In the genomic region with DNA sequence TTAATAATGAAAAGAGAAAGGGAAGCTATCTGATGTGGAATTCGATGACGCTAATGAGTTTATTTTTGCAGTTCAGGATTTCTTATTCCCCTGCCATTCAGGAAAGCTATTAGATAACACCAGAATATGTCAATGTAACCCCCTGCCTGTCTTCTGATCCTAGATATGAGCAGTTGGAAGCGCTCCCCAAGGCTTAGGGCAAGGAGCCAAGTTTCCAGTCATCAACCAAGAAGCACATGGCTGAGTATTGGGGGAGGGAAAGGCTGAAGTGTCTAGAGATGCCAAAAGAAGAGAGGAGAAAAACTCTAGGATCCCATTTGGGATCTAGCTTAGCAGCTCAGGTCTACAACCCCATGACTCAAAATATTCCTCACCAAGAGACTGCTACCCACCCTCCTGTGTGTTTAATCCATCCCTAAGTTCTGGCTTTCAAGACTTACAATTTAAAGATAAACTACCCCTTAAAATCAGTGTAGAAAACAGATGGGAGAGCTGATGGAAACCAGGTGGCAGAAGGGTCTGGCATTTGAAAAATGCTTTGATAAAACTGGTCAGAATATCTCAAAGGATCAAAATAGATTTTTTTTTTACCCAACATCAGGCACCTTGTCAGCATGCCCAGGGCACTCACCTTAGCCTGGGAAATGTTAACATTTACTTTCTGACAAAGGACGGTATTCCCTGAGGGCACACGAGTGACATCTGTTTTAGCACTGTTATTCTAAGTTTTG, we compare ENCODE assay signal across 9 mouse cellular contexts.
DNase-seq lines count a peak whose midpoint lies in the region; ATAC-seq and TF ChIP-seq lines count a peak whose summit lies in the region.
"Had no signal": no experiment of that assay in that cellular context is flagged by ENCODE, and none has a peak within 500 bp of the region (broad histone marks: within the 10 kb centered on the region; RNA-seq: fewer than 3 reads in every experiment).

No protein-coding gene starts in this region.

- H3K4me2 ChIP-seq in forebrain, embryonic 14.5 days (ENCODE audit: low read length) = no peak overlapping the region
- no peak overlapping the region for H3K4me2 ChIP-seq in forebrain, embryonic 12.5 days
- H3K4me2 ChIP-seq: midbrain, embryonic 12.5 days had no signal

- no peaks in the 10 kb centered on the region for H3K9me3 ChIP-seq in forebrain, embryonic 14.5 days (replicated peaks; ENCODE audit: control insufficient read depth, low read length)
- H3K9me3 ChIP-seq in forebrain, embryonic 12.5 days = no peaks in the 10 kb centered on the region
- H3K9me3 ChIP-seq: midbrain, embryonic 12.5 days had no signal

- H3K36me3 ChIP-seq in forebrain, embryonic 14.5 days (ENCODE audit: control insufficient read depth, insufficient read depth, low read length) = no peaks in the 10 kb centered on the region
- H3K36me3 ChIP-seq in forebrain, embryonic 12.5 days (replicated peaks) = no peaks in the 10 kb centered on the region
- H3K36me3 ChIP-seq: midbrain, embryonic 12.5 days had no signal

- 75% methylated on average over 5 of the region's 5 CpGs for WGBS in forebrain, embryonic 14.5 days
- WGBS in forebrain, embryonic 12.5 days = 88% methylated on average over 5 of the region's 5 CpGs

- no peak overlapping the region for H3K4me3 ChIP-seq in forebrain, embryonic 14.5 days (ENCODE audit: low read depth, low read length)
- H3K4me3 ChIP-seq in forebrain, embryonic 12.5 days (replicated peaks) = no peak overlapping the region
- H3K4me3 ChIP-seq in layer of hippocampus, adult 2 months = no peak overlapping the region
- H3K4me3 ChIP-seq: midbrain, embryonic 12.5 days had no signal

- ATAC-seq in forebrain, embryonic 14.5 days = peak; percentile 65; the same call in 1 of the 2 replicates
- no peak for ATAC-seq in forebrain, embryonic 12.5 days (ENCODE audit: low FRiP score)

- peak overlapping the region; percentile 66 for H3K27ac ChIP-seq in forebrain, embryonic 14.5 days (ENCODE audit: low read depth, low read length)
- no peak overlapping the region for H3K27ac ChIP-seq in forebrain, embryonic 12.5 days
- H3K27ac ChIP-seq in layer of hippocampus, adult 2 months = 0 out of 2 replicates have a peak overlapping the region, but pooled peaks have one; percentile 39
- H3K27ac ChIP-seq: midbrain, embryonic 12.5 days had no signal

- H3K27me3 ChIP-seq in forebrain, embryonic 14.5 days (replicated peaks; ENCODE audit: control insufficient read depth, insufficient read depth, low read length) = no peaks in the 10 kb centered on the region
- no peaks in the 10 kb centered on the region for H3K27me3 ChIP-seq in forebrain, embryonic 12.5 days
- H3K27me3 ChIP-seq: midbrain, embryonic 12.5 days had no signal

- H3K4me1 ChIP-seq in forebrain, embryonic 14.5 days (ENCODE audit: control insufficient read depth, insufficient read depth, low read length) = peaks cover 2% of the 10 kb centered on the region
- no peaks in the 10 kb centered on the region for H3K4me1 ChIP-seq in forebrain, embryonic 12.5 days
- H3K4me1 ChIP-seq: midbrain, embryonic 12.5 days had no signal

- DNase-seq in forebrain, embryonic 14.5 days (ENCODE audit: low spot score) = peak; percentile 81
- peak; percentile 13 for DNase-seq in 416B (ENCODE audit: low read depth)
- peak; percentile 93 to 95 for DNase-seq in cerebellum, postnatal 10 days
- DNase-seq in heart, adult 8-10 months (ENCODE audit: low spot score) = peak; percentile 52
- peak; percentile 57 to 78 for DNase-seq in layer of hippocampus, adult 2 months (ENCODE audit: low spot score in 2 of 2)
- peak; percentile 65 for DNase-seq in ovary, postnatal 14 days (ENCODE audit: low spot score)
- no peak for DNase-seq in thymus, postnatal 4 days

- H3K9ac ChIP-seq in forebrain, embryonic 14.5 days (ENCODE audit: low read length) = no peak overlapping the region
- no peak overlapping the region for H3K9ac ChIP-seq in forebrain, embryonic 12.5 days
- H3K9ac ChIP-seq: midbrain, embryonic 12.5 days had no signal

- TF ChIP-seq CTCF in layer of hippocampus, adult 2 months (conservative IDR thresholded peaks at IDR 0.05) = no peak
